Mouse (Mus musculus) bone marrow, adult 2 months (tissue): Measurements from ENCODE around the gene Prkd2. TPM values are rescaled to one million over a fixed set of nuclear protein-coding genes. Genes with fewer than 3 reads are reported as not detected.
A peak's percentile ranks its signal among the peaks of the same experiment; 100 is the strongest.

ENCODE experiments used
- H3K27ac ChIP-seq: fragments of 200-500 bp; 2 replicates; pipeline ENCODE4 v1.5.1; 2012; ENCODE audit warnings: low read depth, mild to moderate bottlenecking, control low read depth, inconsistent platforms, low read length; ENCODE audit not compliant: control insufficient read depth, poor library complexity, insufficient read depth
- H3K4me1 ChIP-seq: fragments of 200-500 bp; 2 replicates; pipeline ENCODE4 v1.6.1; 2011; ENCODE audit warnings: low read length; ENCODE audit not compliant: control insufficient read depth, insufficient read depth
- H3K4me3 ChIP-seq: fragments of 200-500 bp; replicated peaks from 2 replicates; pipeline ENCODE3; 2011; ENCODE audit warnings: mild to moderate bottlenecking, low read depth, low read length, control low read depth; ENCODE audit not compliant: control insufficient read depth
- CTCF ChIP-seq: fragments of 200-500 bp; IDR thresholded peaks from 2 replicates; pipeline ENCODE4 v1.5.1; 2011; ENCODE audit warnings: low read length, control low read depth; ENCODE audit not compliant: control insufficient read depth, insufficient read depth
- POLR2A ChIP-seq: fragments of 200-500 bp; IDR thresholded peaks from 2 replicates; pipeline ENCODE4 v1.6.1; 2011; ENCODE audit warnings: low read depth, mild to moderate bottlenecking, control low read depth, low read length, borderline replicate concordance; ENCODE audit not compliant: control insufficient read depth
- WGBS: fragments of 180-500 bp; shearing (Covaris S2); methylation state at CpG from one replicate; pipeline ENCODE4 v1.1.7; 2018; 5-methylcytosine and 5-hydroxymethylcytosine counted together
- polyA plus RNA-seq: library from polyadenylated mRNA; stranded (reverse); fragments of >200 nt; gene quantifications from 2 replicates; pipeline ENCODE4 v1.2.4, GENCODE M21; 2011; ENCODE audit warnings: low replicate concordance; ENCODE audit not compliant: missing spikeins, insufficient read depth, insufficient read length

Gene Prkd2
- polyA plus RNA-seq, 1 experiment, result 34.2 TPM

- no peak overlapping the region for H3K27ac ChIP-seq
- no peak overlapping the region for H3K4me3 ChIP-seq
- TF ChIP-seq POLR2A (no peak), CTCF (no peak)
- peaks cover 1% of the 10 kb centered on the region; the same call in 1 of the 2 replicates for H3K4me1 ChIP-seq
- WGBS, result 96% methylated on average over 90 of the region's 90 CpGs
These were observed 31.6 kb upstream of the Prkd2 start for GRCm38 (mm10) chr7:16810920-16811648.

GRCm38 (mm10) chr7:16811649-16812070 is 31.0 kb upstream of the Prkd2 start:
- Histone ChIP-seq H3K4me1 (peaks cover 1% of the 10 kb centered on the region; the same call in 1 of the 2 replicates), H3K4me3 (no peak overlapping the region), H3K27ac (no peak overlapping the region)
- TF ChIP-seq POLR2A, result no peak
- 92% methylated on average over 17 of the region's 17 CpGs for WGBS

- H3K4me3 ChIP-seq, result no peak overlapping the region
- WGBS, result 69% methylated on average over 2 of the region's 2 CpGs
- TF ChIP-seq POLR2A (no peak), CTCF (no peak)
These were observed 30.2 kb upstream of the Prkd2 start for GRCm38 (mm10) chr7:16812505-16812904.

GRCm38 (mm10) chr7:16815351-16815941 is 27.3 kb upstream of the Prkd2 start, which contains the start of gene Strn4:
TSS of gene Strn4 (plus strand) at chr7:16815889.
- WGBS, result 13% methylated on average over 1 of the region's 1 CpGs
- Histone ChIP-seq H3K4me3 (peak within 1 kb of the TSS; percentile 98), H3K4me1 (peaks cover 6% of the 10 kb centered on the region; the same call in 1 of the 2 replicates), H3K27ac (peak within 1 kb of the TSS; percentile 92)
- TF ChIP-seq CTCF, result no peak
- no peak for TF ChIP-seq POLR2A

More at GRCm38 (mm10) chr7:16812505-16812904, 30.2 kb upstream of the Prkd2 start:
- Histone ChIP-seq H3K4me1 (peaks cover 1% of the 10 kb centered on the region), H3K27ac (no peak overlapping the region)

GRCm38 (mm10) chr7:16816078-16816474 is 26.6 kb upstream of the Prkd2 start:
- 1% methylated on average over 55 of the region's 55 CpGs for WGBS
- peak; percentile 47; the same call in 1 of the 2 replicates for TF ChIP-seq POLR2A
- no peak for TF ChIP-seq CTCF
- peak overlapping the region; percentile 81 for H3K4me3 ChIP-seq
- H3K27ac ChIP-seq, result peak overlapping the region; percentile 92
- H3K4me1 ChIP-seq, result peaks cover 8% of the 10 kb centered on the region; the same call in 1 of the 2 replicates

- WGBS, result under 1% methylated on average over 64 of the region's 64 CpGs
- H3K4me3 ChIP-seq, result peak within 1 kb of the TSS; percentile 98
- peak within 1 kb of the TSS; percentile 92 for H3K27ac ChIP-seq
- TF ChIP-seq CTCF, result no peak
- no peak for TF ChIP-seq POLR2A
- peaks cover 8% of the 10 kb centered on the region; the same call in 1 of the 2 replicates for H3K4me1 ChIP-seq
These were observed 26.1 kb upstream of the Prkd2 start, which contains the start of gene Fkrp for GRCm38 (mm10) chr7:16816475-16817122. TSS of gene Fkrp (minus strand) at chr7:16816732.

GRCm38 (mm10) chr7:16817693-16818092 is 25.0 kb upstream of the Prkd2 start:
- peaks cover 8% of the 10 kb centered on the region; the same call in 1 of the 2 replicates for H3K4me1 ChIP-seq
- TF ChIP-seq POLR2A (no peak), CTCF (no peak)
- H3K4me3 ChIP-seq, result peak overlapping the region; percentile 98
- 68% methylated on average over 3 of the region's 3 CpGs for whole genome bisulfite sequencing
- no peak overlapping the region for H3K27ac ChIP-seq

GRCm38 (mm10) chr7:16819794-16820193 is 22.9 kb upstream of the Prkd2 start:
- no peak overlapping the region for H3K4me3 ChIP-seq
- H3K4me1 ChIP-seq, result peaks cover 8% of the 10 kb centered on the region; the same call in 1 of the 2 replicates
- no peak overlapping the region for H3K27ac ChIP-seq
- TF ChIP-seq POLR2A (no peak), CTCF (no peak)
- 54% methylated on average over 5 of the region's 5 CpGs for WGBS
